Mouse (Mus musculus) kidney, adult 2 months (tissue): Measurements from ENCODE around the gene Kcnb1.

ENCODE experiments used
- CTCF ChIP-seq: fragments of 200-500 bp; conservative IDR thresholded peaks from 2 replicates; pipeline ENCODE4 v1.5.1; 2011; ENCODE audit warnings: low read depth, mild to moderate bottlenecking, control low read depth, low read length, moderate library complexity, mixed read lengths; ENCODE audit not compliant: insufficient read depth, insufficient read length
- POLR2A ChIP-seq: fragments of 200-500 bp; IDR thresholded peaks from one replicate; pipeline ENCODE4 v1.6.1; 2011; ENCODE audit warnings: low read depth, low read length, control low read depth

GRCm38 (mm10) chr2:167094688-167095087, 95.3 kb downstream of the Kcnb1 start:
- no peak for TF ChIP-seq POLR2A
- TF ChIP-seq CTCF: no peak
